Mouse (Mus musculus) ES-E14 (cell line): ENCODE data around the gene Lmo4.

Source experiments
- CHD2 ChIP-seq: IDR thresholded peaks from 2 replicates; pipeline ENCODE4 v1.6.1; 2014; ENCODE audit warnings: mild to moderate bottlenecking, low read depth, low read length, inconsistent platforms
- ZC3H11A ChIP-seq: IDR thresholded peaks from 2 replicates; pipeline ENCODE4 v1.6.1; 2012; ENCODE audit warnings: low read depth, mild to moderate bottlenecking, inconsistent platforms, low read length, borderline replicate concordance

DNA sequence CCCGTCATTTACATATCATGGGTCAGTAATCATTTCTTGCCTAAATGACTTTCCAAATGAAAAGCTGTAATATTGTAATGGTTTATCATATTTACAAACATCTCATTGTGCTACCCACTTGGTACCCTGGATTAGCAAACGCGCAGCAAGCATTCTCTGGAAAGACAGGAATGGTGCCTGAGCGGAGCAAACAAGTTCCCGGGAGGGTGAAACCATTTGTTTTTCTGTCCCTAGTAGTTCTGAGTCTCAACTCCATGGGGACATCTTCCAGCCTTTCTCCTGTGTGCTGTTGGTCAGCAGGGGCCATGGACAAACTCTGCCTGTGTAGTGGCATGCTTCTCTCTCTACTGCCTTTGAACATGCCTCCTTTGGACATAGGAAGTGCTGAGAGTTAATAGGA is 64.2 kb downstream of the Lmo4 start:
- TF ChIP-seq CHD2 (no peak), ZC3H11A (no peak)
